Mouse (Mus musculus): ENCODE results near the gene 9930111J21Rik2. TPM values are rescaled to one million over a fixed set of nuclear protein-coding genes. Genes with fewer than 3 reads are reported as not detected.

The 9930111J21Rik2 gene
- polyA plus RNA-seq, 1 experiment = 91.8 TPM

DNA sequence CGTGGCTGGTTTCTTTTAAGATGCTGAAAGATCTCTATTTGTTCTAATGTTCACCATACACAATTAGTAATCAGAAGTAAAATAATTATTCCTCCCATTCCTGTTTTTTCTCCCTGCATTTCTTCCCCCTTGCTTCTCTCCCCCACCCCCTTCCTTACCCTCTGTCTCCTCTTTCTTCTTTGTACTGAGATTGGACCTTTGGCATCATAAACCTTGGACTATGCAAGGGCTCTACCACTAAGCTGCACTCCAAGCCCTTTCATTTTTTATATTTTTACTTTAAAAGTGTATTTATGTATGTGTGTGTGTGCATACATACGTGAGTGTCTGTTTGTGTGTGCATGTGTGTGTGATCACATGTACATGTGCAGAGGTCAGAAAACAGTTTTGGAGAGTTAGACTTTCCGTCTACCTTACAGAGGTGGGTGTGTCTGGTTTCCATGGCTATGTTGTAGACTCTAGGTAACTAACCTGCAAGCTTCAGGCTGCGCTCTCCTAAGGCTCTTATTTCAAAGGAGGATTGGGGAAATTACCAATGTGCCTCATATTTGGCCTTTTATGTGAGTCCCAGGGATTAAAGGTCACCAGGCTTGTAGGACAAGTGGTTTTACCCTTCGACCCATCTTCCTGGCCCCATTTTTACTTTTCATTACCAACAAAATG is 38.1 kb upstream of the 9930111J21Rik2 start:
- Histone ChIP-seq H3K4me1 (ENCODE audit: control insufficient read depth, insufficient read depth, low read length) (peaks cover 27% of the 10 kb centered on the region), H3K27ac (ENCODE audit: insufficient read depth, low read depth, low read length) (no peak overlapping the region), H3K4me3 (ENCODE audit: insufficient read depth, low read length) (no peak overlapping the region)
- TF ChIP-seq POLR2A (IDR thresholded peaks at IDR 0.05; ENCODE audit: borderline replicate concordance, low read depth, low read length) = no peak
- TF ChIP-seq CTCF (IDR thresholded peaks at IDR 0.05; ENCODE audit: low read depth, low read length) = no peak

DNA sequence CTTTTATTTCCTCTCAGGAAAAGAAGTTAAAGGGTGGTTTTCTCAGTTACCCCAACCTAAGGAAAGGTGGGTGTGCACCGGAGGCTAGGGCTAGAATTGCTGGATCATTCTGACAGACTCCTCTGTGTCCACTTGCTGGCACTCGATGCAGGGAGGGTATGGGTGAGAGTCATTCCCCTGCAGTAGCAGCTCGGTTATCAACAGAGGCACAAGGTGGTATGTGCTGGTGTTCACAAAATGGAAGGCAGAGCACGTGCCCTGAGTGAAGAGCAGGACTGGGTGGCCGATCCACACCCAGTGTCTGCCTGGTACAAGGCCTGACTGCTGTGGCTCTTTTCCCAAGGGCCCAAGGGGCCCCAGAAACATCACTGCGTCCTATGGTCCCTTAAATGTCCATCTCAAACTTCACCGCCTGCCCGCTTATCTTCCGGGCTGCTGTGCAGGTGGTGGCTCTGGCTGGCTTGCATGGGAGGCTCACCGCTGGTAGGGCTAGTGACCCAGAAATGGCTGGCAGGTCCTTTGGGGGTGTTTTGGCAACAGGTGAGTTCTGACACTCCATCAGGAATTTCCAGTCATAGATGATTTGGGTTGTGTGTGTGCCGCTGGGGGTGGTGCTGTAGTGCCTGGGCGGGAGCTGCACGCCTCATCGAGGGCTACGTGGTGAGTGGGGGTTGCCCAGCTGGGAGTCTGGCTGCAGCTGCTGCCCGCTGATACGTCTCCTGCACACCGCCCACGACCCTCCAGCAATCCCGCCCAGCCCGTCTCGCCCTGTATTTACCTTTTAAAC is 37.0 kb upstream of the 9930111J21Rik2 start:
- no peak overlapping the region for H3K4me3 ChIP-seq (ENCODE audit: insufficient read depth, low read length)
- H3K27ac ChIP-seq (ENCODE audit: insufficient read depth, low read depth, low read length) = no peak overlapping the region
- H3K4me1 ChIP-seq (ENCODE audit: control insufficient read depth, insufficient read depth, low read length) = peaks cover 27% of the 10 kb centered on the region
- TF ChIP-seq CTCF (IDR thresholded peaks at IDR 0.05; ENCODE audit: low read depth, low read length) (no peak), POLR2A (IDR thresholded peaks at IDR 0.05; ENCODE audit: borderline replicate concordance, low read depth, low read length) (no peak)

DNA sequence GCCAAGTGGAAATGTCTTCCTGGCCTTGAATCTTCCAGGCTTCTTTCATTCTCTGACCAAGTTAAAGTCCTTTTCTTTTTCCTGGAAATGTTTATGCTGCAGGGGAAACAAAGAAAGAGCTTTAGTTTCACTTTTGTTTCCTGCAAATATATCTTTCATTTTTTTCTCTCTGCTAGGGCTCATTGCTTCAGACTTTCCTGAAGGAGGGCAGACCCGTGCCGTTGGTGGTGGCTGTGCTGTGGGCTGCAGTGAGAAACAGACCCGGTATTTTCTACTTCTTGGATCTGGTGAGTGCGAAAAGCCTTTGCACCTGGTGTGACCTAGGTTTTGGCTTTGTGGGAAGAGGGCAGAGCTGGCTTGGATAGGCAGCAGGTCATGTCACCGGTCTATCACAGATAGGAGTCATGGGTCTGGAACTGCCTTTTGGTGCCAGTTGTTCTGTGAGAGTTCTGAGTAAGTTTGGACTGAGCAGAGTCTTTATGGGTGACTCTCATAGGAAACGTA is 35.9 kb upstream of the 9930111J21Rik2 start:
- Histone ChIP-seq H3K4me1 (ENCODE audit: control insufficient read depth, insufficient read depth, low read length) (peaks cover 25% of the 10 kb centered on the region), H3K27ac (ENCODE audit: insufficient read depth, low read depth, low read length) (peak overlapping the region; percentile 21), H3K4me3 (ENCODE audit: insufficient read depth, low read length) (peak overlapping the region; percentile 48)
- TF ChIP-seq CTCF (IDR thresholded peaks at IDR 0.05; ENCODE audit: low read depth, low read length) = no peak
- TF ChIP-seq POLR2A (IDR thresholded peaks at IDR 0.05; ENCODE audit: borderline replicate concordance, low read depth, low read length) = no peak

DNA sequence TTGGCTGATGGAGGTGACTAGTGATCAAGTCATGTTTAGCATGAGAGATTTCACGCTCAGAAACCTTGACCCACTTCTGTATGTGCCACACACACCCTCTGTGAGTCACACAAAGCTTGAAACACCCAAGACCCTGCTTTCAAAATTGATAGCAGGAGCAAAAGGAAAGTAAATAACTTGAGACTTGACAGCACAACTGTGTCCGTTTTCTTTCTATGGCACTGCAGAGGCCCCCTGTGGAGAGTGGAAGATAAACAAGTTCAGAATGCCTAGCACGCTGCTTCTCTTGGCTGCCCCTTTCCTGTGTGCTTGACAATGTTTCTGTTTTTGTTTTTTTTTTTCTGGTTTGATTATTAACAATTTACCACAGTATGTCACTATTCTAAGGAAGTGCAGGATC is 33.8 kb upstream of the 9930111J21Rik2 start:
- no peak for TF ChIP-seq POLR2A (IDR thresholded peaks at IDR 0.05; ENCODE audit: borderline replicate concordance, low read depth, low read length)
- H3K4me3 ChIP-seq (ENCODE audit: insufficient read depth, low read length) = no peak overlapping the region
- peaks cover 35% of the 10 kb centered on the region for H3K4me1 ChIP-seq (ENCODE audit: control insufficient read depth, insufficient read depth, low read length)
- H3K27ac ChIP-seq (ENCODE audit: insufficient read depth, low read depth, low read length) = no peak overlapping the region

DNA sequence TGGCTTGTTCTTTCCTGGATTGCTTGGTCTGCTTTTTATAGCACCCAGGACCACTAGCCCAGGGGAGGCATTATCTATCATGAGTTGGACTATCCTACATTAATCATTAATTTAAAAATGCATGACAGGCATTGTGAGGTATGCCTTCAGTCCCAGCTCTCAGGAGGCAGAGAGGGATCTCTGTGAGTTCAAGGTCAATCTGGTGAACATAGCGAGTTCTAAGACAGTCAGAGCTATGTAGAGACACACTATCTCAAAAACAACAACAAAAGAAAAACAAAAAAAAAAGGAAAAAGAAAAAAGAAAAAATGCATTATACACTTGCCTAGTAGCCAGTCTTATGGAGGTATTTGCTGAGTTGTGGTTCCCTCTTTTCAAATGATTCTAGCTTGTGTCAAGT is 33.3 kb upstream of the 9930111J21Rik2 start:
- H3K4me1 ChIP-seq (ENCODE audit: control insufficient read depth, insufficient read depth, low read length) = peaks cover 37% of the 10 kb centered on the region
- TF ChIP-seq CTCF (IDR thresholded peaks at IDR 0.05; ENCODE audit: low read depth, low read length) = no peak
- H3K4me3 ChIP-seq (ENCODE audit: insufficient read depth, low read length) = no peak overlapping the region
- H3K27ac ChIP-seq (ENCODE audit: insufficient read depth, low read depth, low read length) = no peak overlapping the region

DNA sequence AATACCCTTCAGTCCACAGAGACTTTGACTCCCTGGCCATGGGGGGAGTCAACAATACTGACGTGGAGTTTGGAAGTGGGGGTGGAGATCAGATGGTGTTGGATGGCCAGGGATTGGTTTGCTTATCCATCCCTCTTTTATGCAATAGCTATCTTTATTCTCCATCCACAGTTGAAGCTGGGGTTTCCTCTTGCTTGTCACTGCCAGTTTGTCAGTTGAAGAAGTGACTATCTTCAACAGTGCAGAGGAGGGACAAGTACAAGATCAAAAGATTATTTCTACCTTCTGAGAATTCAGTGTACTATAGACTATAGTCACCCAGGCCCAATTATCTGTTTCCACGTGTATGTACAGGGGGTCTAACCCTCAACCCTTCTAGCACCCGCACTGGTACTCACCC is 32.8 kb upstream of the 9930111J21Rik2 start:
- Histone ChIP-seq H3K27ac (ENCODE audit: insufficient read depth, low read depth, low read length) (no peak overlapping the region), H3K4me1 (ENCODE audit: control insufficient read depth, insufficient read depth, low read length) (peaks cover 37% of the 10 kb centered on the region), H3K4me3 (ENCODE audit: insufficient read depth, low read length) (no peak overlapping the region)
- no peak for TF ChIP-seq POLR2A (IDR thresholded peaks at IDR 0.05; ENCODE audit: borderline replicate concordance, low read depth, low read length)
- TF ChIP-seq CTCF (IDR thresholded peaks at IDR 0.05; ENCODE audit: low read depth, low read length) = no peak

DNA sequence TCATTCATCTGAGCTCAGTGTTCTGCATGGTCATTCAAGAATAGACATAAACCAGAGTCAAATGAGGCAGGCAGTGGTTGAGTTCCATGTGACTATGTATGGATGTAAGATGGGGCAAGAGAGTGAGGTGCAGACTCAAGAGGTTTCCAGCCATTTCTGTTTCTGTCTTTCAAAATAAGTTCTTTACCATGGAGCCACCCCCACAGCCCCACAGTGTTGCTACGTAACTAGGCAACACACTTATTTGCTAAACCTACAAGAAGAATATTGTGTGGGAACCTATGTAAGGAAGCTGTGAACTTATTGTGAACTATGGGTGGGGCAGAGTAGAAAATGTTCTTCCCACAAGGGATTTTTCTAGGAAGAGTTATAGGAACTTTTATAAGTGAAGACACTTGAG is 32.1 kb upstream of the 9930111J21Rik2 start:
- Histone ChIP-seq H3K27ac (ENCODE audit: insufficient read depth, low read depth, low read length) (no peak overlapping the region), H3K4me1 (ENCODE audit: control insufficient read depth, insufficient read depth, low read length) (peaks cover 37% of the 10 kb centered on the region), H3K4me3 (ENCODE audit: insufficient read depth, low read length) (no peak overlapping the region)
- TF ChIP-seq CTCF (IDR thresholded peaks at IDR 0.05; ENCODE audit: low read depth, low read length) (no peak), POLR2A (IDR thresholded peaks at IDR 0.05; ENCODE audit: borderline replicate concordance, low read depth, low read length) (no peak)

DNA sequence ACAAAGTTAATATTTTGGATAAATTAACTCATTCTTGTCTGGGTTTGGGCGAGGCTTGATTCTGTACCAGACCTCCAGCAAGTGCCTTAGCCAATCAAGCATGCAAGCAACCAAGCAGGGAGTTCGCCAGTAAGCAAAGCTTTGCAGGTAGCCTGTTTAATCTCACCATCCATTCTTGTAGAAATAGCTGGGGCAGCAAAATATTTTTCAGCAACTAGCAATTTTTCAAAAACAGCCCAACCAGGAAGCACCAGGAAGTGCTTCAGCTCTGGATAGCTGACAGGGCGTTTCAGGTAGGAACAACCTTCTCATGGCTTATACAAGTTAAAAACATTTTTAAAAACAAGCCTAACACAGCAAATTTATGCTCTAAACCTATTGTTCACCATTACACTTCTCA is 30.8 kb upstream of the 9930111J21Rik2 start:
- Histone ChIP-seq H3K4me3 (ENCODE audit: insufficient read depth, low read length) (no peak overlapping the region), H3K27ac (ENCODE audit: insufficient read depth, low read depth, low read length) (peak overlapping the region; percentile 6; the same call in 1 of the 2 replicates), H3K4me1 (ENCODE audit: control insufficient read depth, insufficient read depth, low read length) (peaks cover 37% of the 10 kb centered on the region)
- TF ChIP-seq POLR2A (IDR thresholded peaks at IDR 0.05; ENCODE audit: borderline replicate concordance, low read depth, low read length) = no peak
- TF ChIP-seq CTCF (IDR thresholded peaks at IDR 0.05; ENCODE audit: low read depth, low read length) = no peak

DNA sequence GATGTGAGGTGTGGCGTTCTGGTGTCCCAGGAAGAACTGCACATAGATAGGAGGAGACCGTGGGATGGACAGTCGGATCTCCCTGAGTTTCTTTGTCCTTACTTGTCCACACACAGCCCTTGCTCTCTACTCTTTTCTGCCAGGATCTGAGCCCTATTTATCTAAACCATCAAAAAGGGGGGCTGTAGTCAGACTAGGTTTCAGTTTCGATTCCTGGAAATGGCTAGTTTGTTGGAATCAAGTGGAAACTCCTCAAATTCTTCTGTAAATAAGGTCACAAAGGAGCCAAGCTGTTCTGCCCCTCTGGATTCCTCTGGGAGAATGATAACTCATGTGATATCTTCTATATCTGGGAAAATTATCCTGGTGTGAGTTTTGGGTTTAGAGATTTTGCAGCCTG is 30.3 kb upstream of the 9930111J21Rik2 start:
- Histone ChIP-seq H3K4me1 (ENCODE audit: control insufficient read depth, insufficient read depth, low read length) (peaks cover 34% of the 10 kb centered on the region), H3K4me3 (ENCODE audit: insufficient read depth, low read length) (no peak overlapping the region), H3K27ac (ENCODE audit: insufficient read depth, low read depth, low read length) (no peak overlapping the region)
- TF ChIP-seq CTCF (IDR thresholded peaks at IDR 0.05; ENCODE audit: low read depth, low read length) (no peak), POLR2A (IDR thresholded peaks at IDR 0.05; ENCODE audit: borderline replicate concordance, low read depth, low read length) (no peak)

DNA sequence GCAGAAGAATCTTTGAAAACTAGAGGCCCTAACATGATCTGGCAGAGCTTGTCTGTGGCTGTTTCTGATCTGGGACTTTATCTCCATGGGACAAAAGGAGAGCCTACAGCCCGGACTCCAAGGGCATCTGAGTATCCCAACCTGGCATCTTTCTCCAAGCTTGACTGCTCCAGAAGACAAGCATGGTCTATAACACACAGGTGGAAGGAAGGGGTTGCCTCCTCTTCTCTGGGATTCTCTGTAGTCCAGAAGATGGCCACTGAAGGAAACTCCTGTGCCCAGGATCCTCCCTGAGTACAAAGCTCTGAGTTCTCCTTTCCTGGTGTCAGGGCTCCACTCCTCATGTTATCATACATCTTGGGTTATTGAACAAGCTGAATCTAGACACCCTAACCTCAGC is 29.6 kb upstream of the 9930111J21Rik2 start:
- 0 out of 2 replicates have a peak overlapping the region, but pooled peaks have one; percentile 15 for H3K27ac ChIP-seq (ENCODE audit: insufficient read depth, low read depth, low read length)
- TF ChIP-seq CTCF (IDR thresholded peaks at IDR 0.05; ENCODE audit: low read depth, low read length) = no peak
- H3K4me3 ChIP-seq (ENCODE audit: insufficient read depth, low read length) = no peak overlapping the region
- H3K4me1 ChIP-seq (ENCODE audit: control insufficient read depth, insufficient read depth, low read length) = peaks cover 35% of the 10 kb centered on the region

All from bone marrow macrophage, adult 2 months (primary cell).